32 mouse cellular contexts compared by ENCODE assay signal in the genomic region with DNA sequence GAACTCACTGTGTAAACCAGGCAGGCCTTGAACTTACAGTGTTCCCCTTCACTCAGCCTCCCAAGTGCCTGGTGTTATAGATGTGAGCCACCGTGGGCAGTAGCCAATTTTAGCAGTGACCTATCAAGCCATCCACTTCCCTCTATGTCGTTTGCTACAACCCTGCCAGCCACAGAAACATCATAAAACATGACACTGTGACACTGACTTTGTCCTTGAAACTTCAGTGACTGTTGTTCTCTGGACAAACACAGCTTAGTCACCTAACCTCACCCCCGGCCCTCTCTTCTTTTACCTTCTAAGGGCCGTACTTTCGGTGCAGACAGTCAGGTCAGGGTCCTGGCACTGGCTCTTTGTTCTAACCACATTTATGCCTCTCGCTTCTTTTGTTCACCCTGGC. TPM values are rescaled to one million over a fixed set of nuclear protein-coding genes. Genes with fewer than 3 reads are reported as not detected.
A peak's percentile ranks its signal among the peaks of the same experiment; 100 is the strongest.
DNase-seq lines count a peak whose midpoint lies in the region; ATAC-seq and TF ChIP-seq lines count a peak whose summit lies in the region.
"Had no signal": no experiment of that assay in that cellular context is flagged by ENCODE, and none has a peak within 500 bp of the region (broad histone marks: within the 10 kb centered on the region; RNA-seq: fewer than 3 reads in every experiment).

No protein-coding gene starts in this region.

- H3K27me3 ChIP-seq in heart, postnatal 0 days (ENCODE audit: control insufficient read depth, insufficient read depth, low read length): no peaks in the 10 kb centered on the region
- H3K27me3 ChIP-seq: CH12.LX; embryonic facial prominence, embryonic 15.5 days; forebrain, embryonic 12.5 days; hindbrain, embryonic 13.5 days; limb, embryonic 12.5 days; liver, embryonic 15.5 days; lung, embryonic 15.5 days; neural tube, embryonic 12.5 days; stomach, embryonic 15.5 days had no signal

- H3K4me2 ChIP-seq in heart, postnatal 0 days (ENCODE audit: low read depth, low read length): no peak overlapping the region
- H3K4me2 ChIP-seq: embryonic facial prominence, embryonic 15.5 days; forebrain, embryonic 12.5 days; hindbrain, embryonic 13.5 days; limb, embryonic 12.5 days; liver, embryonic 15.5 days; lung, embryonic 15.5 days; neural tube, embryonic 12.5 days; stomach, embryonic 15.5 days had no signal

- intact Hi-C loops in heart, postnatal 36 days (cut with DNase I): no loop called here

- no peaks in the 10 kb centered on the region; the same call in 1 of the 2 replicates for H3K4me1 ChIP-seq in heart, postnatal 0 days (ENCODE audit: control insufficient read depth, insufficient read depth)
- H3K4me1 ChIP-seq: embryonic facial prominence, embryonic 10.5 days; embryonic facial prominence, embryonic 15.5 days; forebrain, embryonic 12.5 days; hindbrain, embryonic 13.5 days; liver, embryonic 15.5 days; midbrain, embryonic 10.5 days; neural tube, embryonic 12.5 days had no signal

- peak; percentile 36 for DNase-seq in heart, postnatal 0 days (ENCODE audit: low spot score)
- DNase-seq in heart, postnatal 36 days: no peak
- peak; percentile 78 for DNase-seq in adrenal gland, adult 8-10 months
- peak; percentile 68 to 70 for DNase-seq in adrenal gland, postnatal 36 days
- no peak for DNase-seq in lung, adult 18-20 months
- no peak for DNase-seq in cerebellum, postnatal 10 days
- DNase-seq: cerebellum, adult 18-20 months; cerebellum, postnatal 14 days; forebrain, postnatal 0 days; gastrocnemius, postnatal 14 days; heart, postnatal 4 days; kidney, adult 11 months; kidney, postnatal 14 days; layer of hippocampus, adult 9-11 months; thymus, adult 18-20 months; thymus, postnatal 25 days had no signal

- no peaks in the 10 kb centered on the region for H3K9me3 ChIP-seq in heart, postnatal 0 days (replicated peaks; ENCODE audit: control insufficient read depth, low read length)
- H3K9me3 ChIP-seq: embryonic facial prominence, embryonic 10.5 days; embryonic facial prominence, embryonic 15.5 days; forebrain, embryonic 12.5 days; hindbrain, embryonic 13.5 days; limb, embryonic 12.5 days; liver, embryonic 15.5 days; lung, embryonic 15.5 days; midbrain, embryonic 10.5 days; neural tube, embryonic 12.5 days; stomach, embryonic 15.5 days had no signal

- 33% methylated on average over 6 of the region's 6 CpGs for WGBS in heart, postnatal 0 days

- H3K9ac ChIP-seq in heart, postnatal 0 days (replicated peaks; ENCODE audit: low read depth, low read length): no peak overlapping the region
- H3K9ac ChIP-seq: embryonic facial prominence, embryonic 15.5 days; forebrain, embryonic 12.5 days; forebrain, postnatal 0 days; hindbrain, embryonic 13.5 days; limb, embryonic 12.5 days; liver, embryonic 15.5 days; lung, embryonic 15.5 days; neural tube, embryonic 12.5 days; stomach, embryonic 15.5 days had no signal

- TF ChIP-seq EP300 in heart, postnatal 0 days (IDR thresholded peaks at IDR 0.05; ENCODE audit: low read depth): no peak

- peak overlapping the region; percentile 43; the same call in 1 of the 2 replicates for H3K27ac ChIP-seq in heart, postnatal 0 days (ENCODE audit: low read depth)
- H3K27ac ChIP-seq: embryonic facial prominence, embryonic 10.5 days; embryonic facial prominence, embryonic 15.5 days; forebrain, embryonic 12.5 days; hindbrain, embryonic 13.5 days; limb, embryonic 12.5 days; liver, embryonic 15.5 days; lung, embryonic 15.5 days; midbrain, embryonic 10.5 days; neural tube, embryonic 12.5 days; stomach, embryonic 15.5 days had no signal

- peak; percentile 66 for ATAC-seq in heart, postnatal 0 days (ENCODE audit: insufficient read depth, low read depth)
- ATAC-seq in activated CD4-positive, CD25-positive, alpha-beta regulatory T cell, adult 4 months: no peak
- ATAC-seq: forebrain, postnatal 0 days; midbrain, embryonic 16.5 days had no signal

- H3K4me3 ChIP-seq in heart, postnatal 0 days (ENCODE audit: low read depth, low read length): no peak overlapping the region
- H3K4me3 ChIP-seq: embryonic facial prominence, embryonic 10.5 days; embryonic facial prominence, embryonic 15.5 days; forebrain, embryonic 12.5 days; hindbrain, embryonic 13.5 days; limb, embryonic 12.5 days; liver, embryonic 15.5 days; lung, embryonic 15.5 days; midbrain, embryonic 10.5 days; myocyte; neural tube, embryonic 12.5 days; stomach, embryonic 15.5 days had no signal

- TF ChIP-seq CTCF in heart, postnatal 0 days (IDR thresholded peaks at IDR 0.05; ENCODE audit: low read depth): no peak

- H3K36me3 ChIP-seq in heart, postnatal 0 days (replicated peaks; ENCODE audit: control insufficient read depth, insufficient read depth, low read length): no peaks in the 10 kb centered on the region
- H3K36me3 ChIP-seq: embryonic facial prominence, embryonic 10.5 days; embryonic facial prominence, embryonic 15.5 days; forebrain, embryonic 12.5 days; hindbrain, embryonic 13.5 days; limb, embryonic 12.5 days; liver, embryonic 15.5 days; lung, embryonic 15.5 days; midbrain, embryonic 10.5 days; neural tube, embryonic 12.5 days; stomach, embryonic 15.5 days had no signal

RNA-seq across cellular contexts. Expression of a gene that starts 28.5 kb away (rescaled TPM):
- 9.4 and 18.0 TPM in 2 replicates for total RNA-seq in heart, postnatal 0 days (2014; rRNA removed; ENCODE audit: low replicate concordance)
- polyA plus RNA-seq in heart, postnatal 0 days (2015; fragmentation: Nextera tagmentation; extraction: Ambion mirVana): 34.5 and 39.7 TPM in 2 replicates
- 10 to 100 TPM in 1 of 2 experiments, 1 to 10 TPM in 1; 8.3 to 10.2 TPM for total RNA-seq in heart, postnatal 36 days (2021)
- total RNA-seq in adrenal gland, adult 8-10 months (2022): 10 to 100 TPM; 21.2 to 81.4 (median 35.9) TPM
- total RNA-seq in adrenal gland, postnatal 36 days (2021): 10 to 100 TPM; 13.6 to 13.7 TPM
- not detected for polyA plus RNA-seq in activated CD4-positive, CD25-positive, alpha-beta regulatory T cell, adult 4 months (2017; shearing (Covaris generic))
- total RNA-seq: granulocyte monocyte progenitor cell, adult 5-6 weeks; megakaryocyte progenitor cell, adult 5-6 weeks had no signal

RNA-seq across cellular contexts. Expression of a gene that starts 41.2 kb away (rescaled TPM):
- 56.9 and 64.6 TPM in 2 replicates for total RNA-seq in heart, postnatal 0 days (2014; rRNA removed; ENCODE audit: low replicate concordance)
- 19.2 and 21.3 TPM in 2 replicates for polyA plus RNA-seq in heart, postnatal 0 days (2015; fragmentation: Nextera tagmentation; extraction: Ambion mirVana)
- 10 to 100 TPM; 52.6 to 54.1 TPM for total RNA-seq in heart, postnatal 36 days (2021)
- total RNA-seq in adrenal gland, adult 8-10 months (2022): 10 to 100 TPM; 39.5 to 68.9 (median 55.1) TPM
- total RNA-seq in adrenal gland, postnatal 36 days (2021): 10 to 100 TPM; 44.8 to 48.5 TPM
- polyA plus RNA-seq in activated CD4-positive, CD25-positive, alpha-beta regulatory T cell, adult 4 months (2017; shearing (Covaris generic)): 1 to 10 TPM in 1 of 2 experiments, under 1 TPM in 1; 0.84 to 2.3 TPM

Comparison
In these comparisons a context has a peak if more than half of its experiments do, and no peak if none do; other contexts are left out.
1. DNase-seq: peak in heart, postnatal 0 days (single experiment), adrenal gland, adult 8-10 months (single experiment) and adrenal gland, postnatal 36 days (2 of 2); none in heart, postnatal 36 days (0 of 2), lung, adult 18-20 months (0 of 2) and cerebellum, postnatal 10 days (0 of 2).